Comparison of ENCODE assay signal across 26 mouse cellular contexts in genomic region chr10:80915260-80915659, GRCm38 (mm10). TPM values are rescaled to one million over a fixed set of nuclear protein-coding genes. Genes with fewer than 3 reads are reported as not detected.
A peak's percentile ranks its signal among the peaks of the same experiment; 100 is the strongest.
DNase-seq lines count a peak whose midpoint lies in the region; ATAC-seq and TF ChIP-seq lines count a peak whose summit lies in the region.
"Had no signal": no experiment of that assay in that cellular context is flagged by ENCODE, and none has a peak within 500 bp of the region (broad histone marks: within the 10 kb centered on the region; RNA-seq: fewer than 3 reads in every experiment).

No protein-coding gene starts in this region.

- TF ChIP-seq RAD21 in MEL (IDR thresholded peaks at IDR 0.05; ENCODE audit: low read depth, low read length): no peak

- TF ChIP-seq CTCF in MEL (IDR thresholded peaks at IDR 0.05 in 2 of 3, conservative IDR thresholded peaks at IDR 0.05 in 1 of 3; ENCODE audit: control insufficient read depth in 1 of 3, insufficient read depth in 1 of 3, low read depth in 2 of 3, low read length in 3 of 3, poor library complexity in 1 of 3, severe bottlenecking in 1 of 3): no peak
- no peak for TF ChIP-seq CTCF in liver, postnatal 0 days (IDR thresholded peaks at IDR 0.05; ENCODE audit: low read depth)

- no peak overlapping the region for H3K4me2 ChIP-seq in limb, embryonic 13.5 days (replicated peaks)
- H3K4me2 ChIP-seq in liver, postnatal 0 days (ENCODE audit: low read depth, low read length): no peak overlapping the region
- H3K4me2 ChIP-seq: embryonic facial prominence, embryonic 12.5 days; heart, embryonic 12.5 days had no signal

- no peaks in the 10 kb centered on the region for H3K27me3 ChIP-seq in limb, embryonic 13.5 days
- H3K27me3 ChIP-seq in limb, embryonic 10.5 days (ENCODE audit: low read depth, poor library complexity, severe bottlenecking): peaks cover 5% of the 10 kb centered on the region; the same call in 1 of the 2 replicates
- H3K27me3 ChIP-seq in MEL (ENCODE audit: control insufficient read depth in 1 of 2, insufficient read depth in 2 of 2, low read length in 2 of 2): no peaks in the 10 kb centered on the region; a peak in 1 of 4 replicates
- no peaks in the 10 kb centered on the region for H3K27me3 ChIP-seq in liver, postnatal 0 days (ENCODE audit: insufficient read depth, low read length)
- H3K27me3 ChIP-seq: embryonic facial prominence, embryonic 12.5 days; heart, embryonic 12.5 days had no signal

- peak; percentile 58 to 72 for TF ChIP-seq EP300 in MEL (IDR thresholded peaks at IDR 0.05; ENCODE audit: low read depth in 1 of 2, low read length in 2 of 2)
- peak; percentile 47; the same call in 1 of the 2 replicates for TF ChIP-seq EP300 in liver, postnatal 0 days (IDR thresholded peaks at IDR 0.05; ENCODE audit: low read depth)

- DNase-seq in limb, embryonic 10.5 days (ENCODE audit: low spot score): no peak
- DNase-seq in MEL (ENCODE audit: low read depth, low spot score): peak; percentile 46
- peak; percentile 43 for DNase-seq in c-Kit-positive CD71-positive TER-119-negative erythroid progenitor cells, embryonic 14.5 days (ENCODE audit: low read depth)
- DNase-seq in liver, postnatal 0 days: no peak
- no peak for DNase-seq in spleen, postnatal 14 days (ENCODE audit: low spot score in 2 of 2)
- DNase-seq in layer of hippocampus, adult 11-12 months (ENCODE audit: low spot score): no peak
- DNase-seq in layer of hippocampus, adult 9-11 months: no peak
- DNase-seq: adrenal gland, adult 8-10 months; cerebellum, adult 18-20 months; embryo, embryonic 11 days; gastrocnemius, adult 2 months; gastrocnemius, postnatal 25 days had no signal

- 84% methylated on average over 2 of the region's 2 CpGs for WGBS in limb, embryonic 13.5 days
- WGBS in limb, embryonic 10.5 days: 91% methylated on average over 2 of the region's 2 CpGs
- WGBS in liver, postnatal 0 days (ENCODE audit: insufficient replicate concordance): 49% methylated on average over 2 of the region's 2 CpGs

- no peak overlapping the region for H3K27ac ChIP-seq in limb, embryonic 13.5 days
- no peak overlapping the region for H3K27ac ChIP-seq in limb, embryonic 10.5 days
- H3K27ac ChIP-seq in MEL (ENCODE audit: control insufficient read depth, low read depth, low read length): no peak overlapping the region
- peak overlapping the region; percentile 58; the same call in 1 of the 2 replicates for H3K27ac ChIP-seq in liver, postnatal 0 days (ENCODE audit: low read depth)
- H3K27ac ChIP-seq: embryonic facial prominence, embryonic 12.5 days; forebrain, embryonic 12.5 days; hindbrain, embryonic 10.5 days; hindbrain, postnatal 0 days had no signal

- H3K4me3 ChIP-seq in limb, embryonic 13.5 days: no peak overlapping the region
- H3K4me3 ChIP-seq in limb, embryonic 10.5 days: no peak overlapping the region
- H3K4me3 ChIP-seq in MEL (ENCODE audit: control insufficient read depth in 1 of 2, insufficient read depth in 1 of 2, low read depth in 2 of 2, low read length in 2 of 2): no peak overlapping the region
- H3K4me3 ChIP-seq in liver, postnatal 0 days (ENCODE audit: low read depth, low read length): no peak overlapping the region
- H3K4me3 ChIP-seq: embryonic facial prominence, embryonic 12.5 days; forebrain, embryonic 12.5 days; gastrocnemius, adult 2 months; heart, embryonic 12.5 days had no signal

- H3K9me3 ChIP-seq in limb, embryonic 13.5 days: no peaks in the 10 kb centered on the region
- H3K9me3 ChIP-seq in limb, embryonic 10.5 days (replicated peaks): no peaks in the 10 kb centered on the region
- no peaks in the 10 kb centered on the region for H3K9me3 ChIP-seq in MEL (replicated peaks; ENCODE audit: insufficient read depth, low read length)
- H3K9me3 ChIP-seq in liver, postnatal 0 days (ENCODE audit: low read length): no peaks in the 10 kb centered on the region
- H3K9me3 ChIP-seq: embryonic facial prominence, embryonic 12.5 days; forebrain, embryonic 12.5 days; heart, embryonic 12.5 days; hindbrain, embryonic 10.5 days had no signal

- H3K36me3 ChIP-seq in limb, embryonic 13.5 days: peaks cover 40% of the 10 kb centered on the region
- H3K36me3 ChIP-seq in limb, embryonic 10.5 days: peaks cover 62% of the 10 kb centered on the region
- peaks cover 0 to 2% of the 10 kb centered on the region in 2 experiments; a peak in 1 of 4 replicates for H3K36me3 ChIP-seq in MEL (ENCODE audit: control insufficient read depth in 1 of 2, insufficient read depth in 2 of 2, low read length in 2 of 2)
- H3K36me3 ChIP-seq in liver, postnatal 0 days (replicated peaks; ENCODE audit: insufficient read depth, low read length): no peaks in the 10 kb centered on the region

- no peak for TF ChIP-seq POLR2A in MEL (IDR thresholded peaks at IDR 0.05; ENCODE audit: control insufficient read depth in 1 of 2, insufficient read depth in 1 of 2, low read depth in 1 of 2, low read length in 2 of 2, poor library complexity in 1 of 2)

- H3K79me2 ChIP-seq in MEL (ENCODE audit: control insufficient read depth, insufficient read depth, low read length, poor library complexity): peaks cover 6% of the 10 kb centered on the region

- ATAC-seq in limb, embryonic 13.5 days (ENCODE audit: low FRiP score, low read depth): no peak
- no peak for ATAC-seq in liver, postnatal 0 days
- ATAC-seq: forebrain, embryonic 16.5 days; hindbrain, postnatal 0 days had no signal

- H3K9ac ChIP-seq in limb, embryonic 13.5 days: 0 out of 2 replicates have a peak overlapping the region, but pooled peaks have one; percentile 1
- H3K9ac ChIP-seq in MEL (ENCODE audit: control insufficient read depth, low read depth, low read length, poor library complexity, severe bottlenecking): no peak overlapping the region
- H3K9ac ChIP-seq in liver, postnatal 0 days (replicated peaks): no peak overlapping the region
- H3K9ac ChIP-seq: embryonic facial prominence, embryonic 12.5 days; forebrain, embryonic 12.5 days had no signal

- H3K4me1 ChIP-seq in limb, embryonic 13.5 days: peaks cover 17% of the 10 kb centered on the region
- peaks cover 31% of the 10 kb centered on the region for H3K4me1 ChIP-seq in limb, embryonic 10.5 days
- H3K4me1 ChIP-seq in MEL (ENCODE audit: control insufficient read depth in 1 of 2, insufficient read depth in 2 of 2, low read length in 2 of 2): peaks cover 0 to 8% of the 10 kb centered on the region in 2 experiments; a peak in 1 of 4 replicates
- H3K4me1 ChIP-seq in liver, postnatal 0 days (ENCODE audit: insufficient read depth): peaks cover 35% of the 10 kb centered on the region

TF ChIP-seq in MEL, 35 proteins besides CTCF, POLR2A, EP300 and RAD21:
- TF ChIP-seq GATA1 (IDR thresholded peaks at IDR 0.05; ENCODE audit: low read depth, low read length) (peak; percentile 70), ZC3H11A (IDR thresholded peaks at IDR 0.05; ENCODE audit: low read depth, low read length) (no peak), TAL1 (IDR thresholded peaks at IDR 0.05; ENCODE audit: low read length) (peak; percentile 80), POLR2AphosphoS5 (IDR thresholded peaks at IDR 0.05; ENCODE audit: borderline replicate concordance, low read depth, low read length) (no peak), ETS1 (IDR thresholded peaks at IDR 0.05; ENCODE audit: low read depth, low read length) (0 out of 2 replicates have a peak, but pooled peaks have one; percentile 7), RCOR1 (IDR thresholded peaks at IDR 0.05; ENCODE audit: low read depth, low read length) (peak; percentile 66), TCF12 (IDR thresholded peaks at IDR 0.05; ENCODE audit: low read depth, low read length) (peak; percentile 79)

RNA-seq across cellular contexts. Expression of gene Lmnb2, which starts 2.8 kb away (rescaled TPM):
- polyA plus RNA-seq in limb, embryonic 13.5 days (2015; fragmentation: Nextera tagmentation; extraction: Ambion mirVana): 54.6 and 63.2 TPM in 2 replicates
- polyA plus RNA-seq in limb, embryonic 10.5 days (2016; fragmentation: Nextera tagmentation; extraction: Ambion mirVana): 85.0 and 85.4 TPM in 2 replicates
- 28.4 and 32.8 TPM in 2 replicates for total RNA-seq in MEL (2012; rRNA removed)
- 10 to 100 TPM in 1 of 2 experiments, not detected in 1; 29.9 TPM for polyA plus RNA-seq in MEL (2012; ENCODE audit: insufficient read depth in 1 of 2, insufficient read length in 2 of 2, low read depth in 1 of 2, low replicate concordance in 2 of 2, missing spikeins in 1 of 2)
- polyA plus RNA-seq in liver, postnatal 0 days (2015; fragmentation: Nextera tagmentation; extraction: Ambion mirVana): 5.4 and 6.5 TPM in 2 replicates

RNA-seq across cellular contexts. Expression of gene Timm13, which starts 14.5 kb away (rescaled TPM):
- polyA plus RNA-seq in limb, embryonic 13.5 days (2015; fragmentation: Nextera tagmentation; extraction: Ambion mirVana): 306 and 335 TPM in 2 replicates
- 342 and 401 TPM in 2 replicates for polyA plus RNA-seq in limb, embryonic 10.5 days (2016; fragmentation: Nextera tagmentation; extraction: Ambion mirVana)
- 349 and 366 TPM in 2 replicates for total RNA-seq in MEL (2012; rRNA removed)
- 100 to 1,000 TPM; 329 to 645 TPM for polyA plus RNA-seq in MEL (2012; ENCODE audit: insufficient read depth in 1 of 2, insufficient read length in 2 of 2, low read depth in 1 of 2, low replicate concordance in 2 of 2, missing spikeins in 1 of 2)
- 242 and 244 TPM in 2 replicates for polyA plus RNA-seq in liver, postnatal 0 days (2015; fragmentation: Nextera tagmentation; extraction: Ambion mirVana)

RNA-seq across cellular contexts. Expression of gene Gadd45b, which starts 14.6 kb away (rescaled TPM):
- polyA plus RNA-seq in limb, embryonic 13.5 days (2015; fragmentation: Nextera tagmentation; extraction: Ambion mirVana): 32.3 and 32.7 TPM in 2 replicates
- polyA plus RNA-seq in limb, embryonic 10.5 days (2016; fragmentation: Nextera tagmentation; extraction: Ambion mirVana): 4.5 and 9.8 TPM in 2 replicates
- total RNA-seq in MEL (2012; rRNA removed): 13.3 and 13.4 TPM in 2 replicates
- 10 to 100 TPM in 1 of 2 experiments, not detected in 1; 10.1 TPM for polyA plus RNA-seq in MEL (2012; ENCODE audit: insufficient read depth in 1 of 2, insufficient read length in 2 of 2, low read depth in 1 of 2, low replicate concordance in 2 of 2, missing spikeins in 1 of 2)
- polyA plus RNA-seq in liver, postnatal 0 days (2015; fragmentation: Nextera tagmentation; extraction: Ambion mirVana): 17.3 and 18.7 TPM in 2 replicates

RNA-seq across cellular contexts. Expression of gene Tmprss9, which starts 43.6 kb away (rescaled TPM):
- polyA plus RNA-seq in limb, embryonic 13.5 days (2015; fragmentation: Nextera tagmentation; extraction: Ambion mirVana): 0.06 and 0.08 TPM in 2 replicates
- 0.04 TPM in 2 replicates for polyA plus RNA-seq in limb, embryonic 10.5 days (2016; fragmentation: Nextera tagmentation; extraction: Ambion mirVana)
- 0.07 and 0.15 TPM in 2 replicates for total RNA-seq in MEL (2012; rRNA removed)
- polyA plus RNA-seq in MEL (2012; ENCODE audit: insufficient read depth in 1 of 2, insufficient read length in 2 of 2, low read depth in 1 of 2, low replicate concordance in 2 of 2, missing spikeins in 1 of 2): under 1 TPM in 1 of 2 experiments, not detected in 1; 0.25 TPM
- 0.12 TPM in 2 replicates for polyA plus RNA-seq in liver, postnatal 0 days (2015; fragmentation: Nextera tagmentation; extraction: Ambion mirVana)
- total RNA-seq: adrenal gland, postnatal 4 days; common myeloid progenitor, adult 5-6 weeks; ES-E14; gastrocnemius, postnatal 25 days; granulocyte monocyte progenitor cell, adult 5-6 weeks; heart, adult 8-10 months; heart, postnatal 25 days had no signal
- polyA plus RNA-seq: heart, embryonic 12.5 days; heart, embryonic 16.5 days had no signal

Comparison
In these comparisons a context has a peak if more than half of its experiments do, and no peak if none do; other contexts are left out.
1. DNase-seq: peak in MEL (single experiment) and c-Kit-positive CD71-positive TER-119-negative erythroid progenitor cells, embryonic 14.5 days (single experiment); none in limb, embryonic 10.5 days (single experiment), liver, postnatal 0 days (single experiment), spleen, postnatal 14 days (0 of 2), layer of hippocampus, adult 11-12 months (single experiment) and layer of hippocampus, adult 9-11 months (single experiment).